Mouse (Mus musculus): ENCODE measurements around the gene Zfand6. TPM values are rescaled to one million over a fixed set of nuclear protein-coding genes. Genes with fewer than 3 reads are reported as not detected.

Gene Zfand6
- total and polyA plus RNA-seq, 2 experiments from 2014 or later = 122 to 130 TPM

DNA sequence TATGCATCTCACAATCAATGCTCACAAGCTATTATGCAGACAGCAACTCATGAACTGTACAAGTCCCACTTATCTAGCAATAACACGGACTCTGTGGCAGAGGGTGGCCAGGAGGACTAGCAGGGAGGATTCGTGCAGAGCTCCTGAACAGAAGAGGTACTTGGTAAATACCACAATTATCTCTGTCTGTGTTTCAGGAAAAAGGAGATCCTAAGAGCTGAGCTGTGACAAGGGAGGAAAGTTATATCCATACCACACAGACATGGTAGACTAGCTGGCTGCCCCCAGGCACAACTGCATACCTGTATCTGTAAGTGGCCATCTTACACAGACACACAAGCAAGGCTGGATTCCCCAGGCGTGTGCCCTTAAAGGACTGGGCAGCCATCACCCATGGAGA lies 88.4 kb downstream of the Zfand6 start:
- no peak for DNase-seq (ENCODE audit: low spot score)
- no peaks in the 10 kb centered on the region for H3K27me3 ChIP-seq (ENCODE audit: control insufficient read depth, insufficient read depth, low read length)
- H3K4me1 ChIP-seq (ENCODE audit: control insufficient read depth, insufficient read depth) = no peaks in the 10 kb centered on the region
- no peak overlapping the region for H3K4me3 ChIP-seq (ENCODE audit: low read depth, low read length)
- ATAC-seq (ENCODE audit: insufficient read depth, low read depth) = no peak
- 70% methylated on average over 3 of the region's 3 CpGs for WGBS
- no peak overlapping the region for H3K27ac ChIP-seq (ENCODE audit: low read depth)
- H3K4me2 ChIP-seq (ENCODE audit: low read depth, low read length) = no peak overlapping the region
- H3K9me3 ChIP-seq (replicated peaks; ENCODE audit: control insufficient read depth, low read length) = no peaks in the 10 kb centered on the region
- no peak overlapping the region for H3K9ac ChIP-seq (replicated peaks; ENCODE audit: low read depth, low read length)
- H3K36me3 ChIP-seq (replicated peaks; ENCODE audit: control insufficient read depth, insufficient read depth, low read length) = no peaks in the 10 kb centered on the region
- no peak for TF ChIP-seq CTCF (IDR thresholded peaks at IDR 0.05; ENCODE audit: low read depth)
- no peak for TF ChIP-seq EP300 (IDR thresholded peaks at IDR 0.05; ENCODE audit: low read depth)

GRCm38 (mm10) chr7:84600631-84601030 lies 89.1 kb downstream of the Zfand6 start:
- TF ChIP-seq EP300 (IDR thresholded peaks at IDR 0.05; ENCODE audit: low read depth) = no peak
- TF ChIP-seq CTCF (IDR thresholded peaks at IDR 0.05; ENCODE audit: low read depth) = no peak
- no peaks in the 10 kb centered on the region for H3K36me3 ChIP-seq (replicated peaks; ENCODE audit: control insufficient read depth, insufficient read depth, low read length)
- no peak overlapping the region for H3K4me2 ChIP-seq (ENCODE audit: low read depth, low read length)
- H3K9ac ChIP-seq (replicated peaks; ENCODE audit: low read depth, low read length) = no peak overlapping the region
- DNase-seq (ENCODE audit: low spot score) (no peak), ATAC-seq (ENCODE audit: insufficient read depth, low read depth) (no peak)
- H3K9me3 ChIP-seq (replicated peaks; ENCODE audit: control insufficient read depth, low read length) = no peaks in the 10 kb centered on the region
- 92% methylated on average over 2 of the region's 2 CpGs for WGBS
- H3K4me3 ChIP-seq (ENCODE audit: low read depth, low read length) = no peak overlapping the region
- no peaks in the 10 kb centered on the region for H3K27me3 ChIP-seq (ENCODE audit: control insufficient read depth, insufficient read depth, low read length)
- no peaks in the 10 kb centered on the region for H3K4me1 ChIP-seq (ENCODE audit: control insufficient read depth, insufficient read depth)
- H3K27ac ChIP-seq (ENCODE audit: low read depth) = no peak overlapping the region

DNA sequence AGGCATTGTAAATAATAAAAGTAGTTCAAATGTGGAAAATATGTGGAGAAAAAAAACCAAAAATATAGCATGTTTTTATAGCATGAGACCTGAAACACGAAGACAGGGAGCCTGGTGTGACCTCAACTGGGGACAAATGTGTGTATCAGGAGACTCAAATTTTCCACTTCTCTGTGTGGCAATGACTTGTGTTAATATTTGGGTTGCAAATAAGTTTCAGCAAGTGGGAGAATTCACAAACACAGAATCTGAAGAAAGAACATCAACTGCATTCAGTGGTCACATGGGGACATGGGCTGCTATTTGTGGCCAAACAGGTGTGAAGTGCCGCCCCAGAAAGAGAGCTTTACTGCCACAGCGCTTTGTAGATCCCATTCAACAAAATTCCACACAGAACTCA lies 93.1 kb downstream of the Zfand6 start:
- WGBS = 74% methylated on average over 3 of the region's 3 CpGs
- H3K27me3 ChIP-seq (ENCODE audit: control insufficient read depth, insufficient read depth, low read length) = no peaks in the 10 kb centered on the region
- H3K4me3 ChIP-seq (ENCODE audit: low read depth, low read length) = no peak overlapping the region
- H3K27ac ChIP-seq (ENCODE audit: low read depth) = no peak overlapping the region
- no peaks in the 10 kb centered on the region for H3K9me3 ChIP-seq (replicated peaks; ENCODE audit: control insufficient read depth, low read length)
- H3K4me2 ChIP-seq (ENCODE audit: low read depth, low read length) = no peak overlapping the region
- DNase-seq (ENCODE audit: low spot score) (no peak), ATAC-seq (ENCODE audit: insufficient read depth, low read depth) (no peak)
- H3K4me1 ChIP-seq (ENCODE audit: control insufficient read depth, insufficient read depth) = no peaks in the 10 kb centered on the region
- H3K9ac ChIP-seq (replicated peaks; ENCODE audit: low read depth, low read length) = no peak overlapping the region
- TF ChIP-seq CTCF (IDR thresholded peaks at IDR 0.05; ENCODE audit: low read depth) (no peak), EP300 (IDR thresholded peaks at IDR 0.05; ENCODE audit: low read depth) (no peak)
- H3K36me3 ChIP-seq (replicated peaks; ENCODE audit: control insufficient read depth, insufficient read depth, low read length) = no peaks in the 10 kb centered on the region

DNA sequence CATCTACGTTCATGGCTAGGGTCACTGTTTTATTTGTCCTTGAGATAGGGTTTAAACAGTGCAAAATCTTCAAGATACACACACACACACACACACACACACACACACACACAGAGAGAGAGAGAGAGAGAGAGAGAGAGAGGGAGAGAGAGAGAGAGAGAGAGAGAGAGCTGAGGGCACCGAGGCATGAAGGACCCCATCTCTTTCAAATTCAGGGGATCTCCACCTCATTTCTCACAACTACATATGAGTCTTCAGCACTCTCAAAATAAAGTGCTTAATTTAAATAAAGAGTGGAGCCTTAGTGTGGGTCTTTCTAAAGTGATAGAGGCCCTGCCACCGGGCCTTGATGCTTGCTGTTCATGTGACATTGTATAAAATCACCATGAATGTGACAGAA lies 93.8 kb downstream of the Zfand6 start:
- TF ChIP-seq CTCF (IDR thresholded peaks at IDR 0.05; ENCODE audit: low read depth) = no peak
- no peak for TF ChIP-seq EP300 (IDR thresholded peaks at IDR 0.05; ENCODE audit: low read depth)
- Histone ChIP-seq H3K4me1 (ENCODE audit: control insufficient read depth, insufficient read depth) (no peaks in the 10 kb centered on the region), H3K36me3 (replicated peaks; ENCODE audit: control insufficient read depth, insufficient read depth, low read length) (no peaks in the 10 kb centered on the region), H3K9ac (replicated peaks; ENCODE audit: low read depth, low read length) (no peak overlapping the region), H3K4me2 (ENCODE audit: low read depth, low read length) (no peak overlapping the region), H3K9me3 (replicated peaks; ENCODE audit: control insufficient read depth, low read length) (no peaks in the 10 kb centered on the region), H3K4me3 (ENCODE audit: low read depth, low read length) (no peak overlapping the region), H3K27me3 (ENCODE audit: control insufficient read depth, insufficient read depth, low read length) (no peaks in the 10 kb centered on the region), H3K27ac (ENCODE audit: low read depth) (no peak overlapping the region)
- DNase-seq (ENCODE audit: low spot score) (no peak), ATAC-seq (ENCODE audit: insufficient read depth, low read depth) (no peak)
- 75% methylated on average over 3 of the region's 3 CpGs for WGBS

- Histone ChIP-seq H3K36me3 (replicated peaks; ENCODE audit: control insufficient read depth, insufficient read depth, low read length) (no peaks in the 10 kb centered on the region), H3K4me3 (ENCODE audit: low read depth, low read length) (no peak overlapping the region), H3K4me1 (ENCODE audit: control insufficient read depth, insufficient read depth) (no peaks in the 10 kb centered on the region), H3K9me3 (replicated peaks; ENCODE audit: control insufficient read depth, low read length) (no peaks in the 10 kb centered on the region), H3K27ac (ENCODE audit: low read depth) (no peak overlapping the region), H3K27me3 (ENCODE audit: control insufficient read depth, insufficient read depth, low read length) (no peaks in the 10 kb centered on the region), H3K9ac (replicated peaks; ENCODE audit: low read depth, low read length) (no peak overlapping the region), H3K4me2 (ENCODE audit: low read depth, low read length) (no peak overlapping the region)
- TF ChIP-seq CTCF (IDR thresholded peaks at IDR 0.05; ENCODE audit: low read depth) (no peak), EP300 (IDR thresholded peaks at IDR 0.05; ENCODE audit: low read depth) (no peak)
- DNase-seq (ENCODE audit: low spot score) (no peak), ATAC-seq (ENCODE audit: insufficient read depth, low read depth) (no peak)
Measured at GRCm38 (mm10) chr7:84594917-84595303, 94.8 kb downstream of the Zfand6 start.

- Histone ChIP-seq H3K36me3 (replicated peaks; ENCODE audit: control insufficient read depth, insufficient read depth, low read length) (no peaks in the 10 kb centered on the region), H3K27ac (ENCODE audit: low read depth) (no peak overlapping the region), H3K9ac (replicated peaks; ENCODE audit: low read depth, low read length) (no peak overlapping the region), H3K27me3 (ENCODE audit: control insufficient read depth, insufficient read depth, low read length) (no peaks in the 10 kb centered on the region), H3K4me2 (ENCODE audit: low read depth, low read length) (no peak overlapping the region), H3K9me3 (replicated peaks; ENCODE audit: control insufficient read depth, low read length) (no peaks in the 10 kb centered on the region), H3K4me1 (ENCODE audit: control insufficient read depth, insufficient read depth) (no peaks in the 10 kb centered on the region), H3K4me3 (ENCODE audit: low read depth, low read length) (no peak overlapping the region)
- 40% methylated on average over 8 of the region's 8 CpGs for WGBS
- peak; percentile 79 for ATAC-seq (ENCODE audit: insufficient read depth, low read depth)
- DNase-seq (ENCODE audit: low spot score) = peak; percentile 64
- TF ChIP-seq CTCF (IDR thresholded peaks at IDR 0.05; ENCODE audit: low read depth) (peak; percentile 91), EP300 (IDR thresholded peaks at IDR 0.05; ENCODE audit: low read depth) (no peak)
Measured at GRCm38 (mm10) chr7:84594087-84594916, 95.5 kb downstream of the Zfand6 start.
